Mouse (Mus musculus) limb, embryonic 12.5 days (tissue): ENCODE measurements around the gene Gm17018. TPM values are rescaled to one million over a fixed set of nuclear protein-coding genes. Genes with fewer than 3 reads are reported as not detected.
A peak's percentile ranks its signal among the peaks of the same experiment; 100 is the strongest.

Experiments
- ATAC-seq: fragments of 200-750 bp; cut with Nextera tagmentation; 2 replicates; pipeline ENCODE4 v1.8.0; 2017; ENCODE audit warnings: low read depth, moderate TSS enrichment; ENCODE audit not compliant: insufficient number of reproducible peaks, insufficient read depth, low FRiP score, low TSS enrichment
- H3K27ac ChIP-seq: fragments of 300-500 bp; sonication (generic); 2 replicates; pipeline ENCODE4 v1.5.1; 2016; ENCODE audit warnings: mild to moderate bottlenecking, moderate library complexity
- H3K27me3 ChIP-seq: fragments of 300-500 bp; sonication (generic); 2 replicates; pipeline ENCODE4 v1.6.1; 2016; ENCODE audit warnings: mild to moderate bottlenecking, moderate library complexity
- H3K36me3 ChIP-seq: fragments of 300-500 bp; sonication (generic); 2 replicates; pipeline ENCODE4 v1.6.1; 2016; ENCODE audit warnings: mild to moderate bottlenecking, moderate library complexity
- H3K4me1 ChIP-seq: fragments of 300-500 bp; sonication (generic); replicated peaks from 2 replicates; pipeline ENCODE4 v1.6.1; 2016
- H3K4me2 ChIP-seq: fragments of 300-500 bp; sonication (generic); 2 replicates; pipeline ENCODE4 v1.6.1; 2016; ENCODE audit warnings: mild to moderate bottlenecking, moderate library complexity
- H3K4me3 ChIP-seq: fragments of 300-500 bp; sonication (generic); replicated peaks from 2 replicates; pipeline ENCODE4 v1.5.1; 2016; ENCODE audit warnings: mild to moderate bottlenecking
- H3K9ac ChIP-seq: fragments of 300-500 bp; sonication (generic); replicated peaks from 2 replicates; pipeline ENCODE4 v1.6.1; 2016; ENCODE audit warnings: mild to moderate bottlenecking, moderate library complexity
- H3K9me3 ChIP-seq: fragments of 300-500 bp; sonication (generic); 2 replicates; pipeline ENCODE4 v1.6.1; 2016; ENCODE audit warnings: mild to moderate bottlenecking, moderate library complexity
- WGBS: fragments of 180-500 bp; shearing (Covaris S2); methylation state at CpG from one replicate; pipeline ENCODE4 v1.1.7; 2016; 5-methylcytosine and 5-hydroxymethylcytosine counted together
- polyA plus RNA-seq: library from polyadenylated mRNA; unstranded; fragments of >200 nt; fragmentation: Nextera tagmentation; extraction: Ambion mirVana; gene quantifications from 2 replicates; pipeline ENCODE4 v1.2.1, GENCODE M21; 2016

Gene Gm17018
- polyA plus RNA-seq, 1 experiment from 2014 or later: 50.5 TPM

DNA sequence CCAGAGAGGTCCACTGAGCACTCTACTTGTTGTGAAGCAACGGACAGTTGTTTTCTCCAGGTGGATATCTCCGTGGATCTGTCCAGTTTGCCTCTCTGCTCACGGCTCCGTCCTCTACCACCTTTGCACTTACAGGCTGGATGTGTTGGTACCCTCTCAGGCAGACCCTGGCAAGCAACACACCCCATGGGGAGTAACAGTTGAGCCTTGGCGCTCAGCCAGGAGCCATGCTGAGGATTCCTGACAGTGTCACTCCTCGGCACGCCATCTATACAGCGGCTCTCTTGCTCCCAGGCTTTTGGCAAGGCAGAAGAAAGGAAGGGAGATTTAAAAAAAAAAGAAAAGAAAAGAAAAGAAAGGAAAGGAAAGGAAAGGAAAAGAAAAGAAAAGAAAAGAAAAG, 54.0 kb downstream of the Gm17018 start:
- Histone ChIP-seq H3K9ac (no peak overlapping the region), H3K4me2 (no peak overlapping the region), H3K4me3 (no peak overlapping the region), H3K36me3 (no peaks in the 10 kb centered on the region), H3K9me3 (no peaks in the 10 kb centered on the region), H3K27me3 (0 out of 2 replicates have a peak, but pooled peaks cover 4% of the 10 kb centered on the region), H3K4me1 (peaks cover 21% of the 10 kb centered on the region), H3K27ac (no peak overlapping the region)
- no peak for ATAC-seq
- WGBS: 82% methylated on average over 8 of the region's 8 CpGs

DNA sequence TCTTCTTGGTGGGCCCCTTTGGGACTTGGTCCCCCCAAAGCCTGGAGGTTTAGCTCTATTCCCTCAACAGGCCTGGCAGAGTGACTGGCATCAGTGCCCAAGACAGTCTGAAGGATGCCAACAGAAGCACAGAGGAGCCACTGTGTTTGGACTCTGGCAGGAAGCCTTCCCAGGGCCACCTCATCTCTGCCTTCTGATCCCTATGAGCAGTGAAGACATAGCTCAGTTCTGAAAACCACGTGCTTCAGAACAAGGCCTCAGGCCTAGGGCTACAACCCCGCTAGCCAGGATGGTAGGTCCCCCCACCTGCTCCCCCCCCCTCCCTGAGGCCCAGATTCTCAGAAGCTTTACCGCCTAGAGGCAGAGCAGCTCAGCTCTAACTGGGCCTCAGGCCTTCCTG, 54.5 kb downstream of the Gm17018 start:
- ATAC-seq: no peak
- Histone ChIP-seq H3K36me3 (no peaks in the 10 kb centered on the region), H3K4me1 (peaks cover 21% of the 10 kb centered on the region), H3K9me3 (no peaks in the 10 kb centered on the region), H3K4me3 (no peak overlapping the region), H3K4me2 (no peak overlapping the region), H3K9ac (no peak overlapping the region), H3K27ac (no peak overlapping the region), H3K27me3 (0 out of 2 replicates have a peak, but pooled peaks cover 4% of the 10 kb centered on the region)
- 55% methylated on average over 3 of the region's 3 CpGs for WGBS

DNA sequence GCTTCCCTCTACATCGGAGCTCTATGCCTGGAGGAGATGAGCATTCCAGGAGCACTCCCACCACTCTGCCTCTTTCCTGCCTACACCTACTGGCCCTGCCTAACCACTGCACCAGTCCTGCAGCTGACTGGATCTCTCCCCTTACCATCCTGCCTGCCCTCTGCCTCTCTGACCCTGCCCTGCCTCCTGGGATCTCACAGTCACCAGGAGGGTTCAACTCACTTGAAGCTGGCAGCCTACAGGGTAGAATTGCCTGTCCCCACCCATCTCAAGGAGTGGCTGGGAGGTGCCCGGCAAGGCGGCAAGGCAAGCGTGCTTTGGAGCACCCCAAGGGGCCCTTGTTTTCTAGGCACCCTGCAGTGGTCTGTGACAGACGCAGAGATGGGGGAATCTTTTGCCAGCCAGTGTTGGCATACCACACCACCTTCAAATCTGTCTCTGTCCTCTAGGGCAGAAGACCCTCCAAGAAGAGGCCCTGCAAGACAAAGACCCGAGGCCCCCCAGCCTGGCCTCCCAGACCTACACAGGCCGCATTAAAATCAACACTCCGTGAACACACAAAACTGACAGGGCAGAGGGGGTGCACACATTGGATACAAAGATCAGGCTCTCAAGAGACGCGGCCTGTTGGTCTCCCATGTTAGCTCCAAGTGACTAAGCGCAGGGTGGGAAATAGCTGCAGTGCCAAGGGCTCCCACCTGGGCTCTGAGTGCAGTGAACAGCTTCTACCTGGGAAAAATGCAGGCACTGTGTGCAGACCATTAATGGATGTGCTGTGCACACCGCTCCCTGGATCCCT, 55.2 kb downstream of the Gm17018 start:
- ATAC-seq: no peak
- H3K9ac ChIP-seq: 0 out of 2 replicates have a peak overlapping the region, but pooled peaks have one; percentile 31
- H3K4me2 ChIP-seq: no peak overlapping the region
- 0 out of 2 replicates have a peak, but pooled peaks cover 4% of the 10 kb centered on the region for H3K27me3 ChIP-seq
- H3K9me3 ChIP-seq: no peaks in the 10 kb centered on the region
- no peak overlapping the region for H3K4me3 ChIP-seq
- 66% methylated on average over 12 of the region's 12 CpGs for WGBS
- H3K36me3 ChIP-seq: no peaks in the 10 kb centered on the region
- H3K27ac ChIP-seq: peak overlapping the region; percentile 1; the same call in 1 of the 2 replicates
- H3K4me1 ChIP-seq: peaks cover 21% of the 10 kb centered on the region

DNA sequence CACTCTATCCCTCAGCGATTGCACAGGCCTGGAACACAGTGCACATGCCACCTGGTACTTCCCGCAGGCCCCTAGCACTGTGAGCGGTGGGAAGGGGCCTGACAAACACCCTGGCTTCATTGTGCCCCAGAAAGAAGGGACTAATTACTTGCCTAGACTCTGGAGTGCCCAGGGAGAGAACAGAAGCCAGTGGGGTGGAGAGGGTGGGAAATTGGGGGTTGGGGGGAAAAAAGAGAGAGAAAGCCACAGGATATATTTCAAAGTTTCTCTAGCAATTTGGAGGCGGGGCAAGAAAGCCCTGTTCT, 55.8 kb downstream of the Gm17018 start:
- Histone ChIP-seq H3K27me3 (0 out of 2 replicates have a peak, but pooled peaks cover 4% of the 10 kb centered on the region), H3K36me3 (no peaks in the 10 kb centered on the region), H3K4me3 (no peak overlapping the region), H3K4me1 (peaks cover 21% of the 10 kb centered on the region), H3K4me2 (no peak overlapping the region), H3K9me3 (no peaks in the 10 kb centered on the region), H3K27ac (peak overlapping the region; percentile 1; the same call in 1 of the 2 replicates), H3K9ac (no peak overlapping the region)
- ATAC-seq: 0 out of 2 replicates have a peak, but pooled peaks have one; percentile 26
- WGBS: 31% methylated on average over 4 of the region's 4 CpGs

DNA sequence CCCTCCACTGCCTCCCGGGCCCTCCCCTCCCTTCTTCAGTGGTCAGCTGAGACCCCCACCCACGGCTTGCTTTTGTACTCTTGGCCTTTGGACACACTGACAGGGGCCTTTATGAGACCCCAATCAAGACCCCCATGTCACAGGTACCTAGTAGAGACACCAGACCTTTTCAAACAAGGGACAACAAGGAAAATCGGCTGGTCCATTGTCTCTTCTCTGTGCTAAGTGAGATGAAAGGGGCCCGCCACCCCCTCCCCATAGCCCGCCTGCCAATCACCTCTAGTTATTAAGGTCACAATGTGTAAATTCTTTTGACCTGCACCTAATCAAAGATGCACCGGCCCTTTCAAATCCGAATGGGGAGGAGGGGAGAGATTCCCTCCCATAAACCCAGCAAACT, 56.3 kb downstream of the Gm17018 start:
- H3K36me3 ChIP-seq: no peaks in the 10 kb centered on the region
- no peak overlapping the region for H3K27ac ChIP-seq
- no peak overlapping the region for H3K4me3 ChIP-seq
- H3K9ac ChIP-seq: no peak overlapping the region
- 21% methylated on average over 7 of the region's 7 CpGs for WGBS
- H3K9me3 ChIP-seq: no peaks in the 10 kb centered on the region
- H3K27me3 ChIP-seq: 0 out of 2 replicates have a peak, but pooled peaks cover 4% of the 10 kb centered on the region
- no peak for ATAC-seq
- no peak overlapping the region for H3K4me2 ChIP-seq
- H3K4me1 ChIP-seq: peaks cover 26% of the 10 kb centered on the region

DNA sequence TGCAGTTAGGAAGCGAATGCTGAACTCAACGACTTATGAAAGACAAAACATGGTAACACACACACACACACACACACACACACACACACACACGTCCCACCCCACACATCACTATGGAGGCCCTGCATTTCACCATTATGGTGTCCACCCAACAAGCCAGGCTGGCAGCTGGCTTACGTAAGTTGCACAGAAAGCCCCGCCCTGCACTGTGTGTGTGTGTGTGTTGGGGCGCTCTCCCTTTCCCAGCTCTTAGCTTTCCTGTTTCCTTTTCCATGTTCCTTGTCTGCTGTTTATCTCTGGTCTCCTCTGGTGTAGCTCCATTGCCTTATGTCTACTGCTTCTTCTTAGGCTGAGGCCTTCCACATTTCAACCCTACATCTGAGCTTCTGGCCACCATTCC, 57.8 kb downstream of the Gm17018 start:
- Histone ChIP-seq H3K9me3 (no peaks in the 10 kb centered on the region), H3K4me2 (no peak overlapping the region), H3K27ac (no peak overlapping the region), H3K4me3 (no peak overlapping the region), H3K9ac (no peak overlapping the region), H3K36me3 (no peaks in the 10 kb centered on the region), H3K4me1 (peaks cover 35% of the 10 kb centered on the region), H3K27me3 (0 out of 2 replicates have a peak, but pooled peaks cover 4% of the 10 kb centered on the region)
- WGBS: 88% methylated on average over 6 of the region's 6 CpGs
- ATAC-seq: no peak

DNA sequence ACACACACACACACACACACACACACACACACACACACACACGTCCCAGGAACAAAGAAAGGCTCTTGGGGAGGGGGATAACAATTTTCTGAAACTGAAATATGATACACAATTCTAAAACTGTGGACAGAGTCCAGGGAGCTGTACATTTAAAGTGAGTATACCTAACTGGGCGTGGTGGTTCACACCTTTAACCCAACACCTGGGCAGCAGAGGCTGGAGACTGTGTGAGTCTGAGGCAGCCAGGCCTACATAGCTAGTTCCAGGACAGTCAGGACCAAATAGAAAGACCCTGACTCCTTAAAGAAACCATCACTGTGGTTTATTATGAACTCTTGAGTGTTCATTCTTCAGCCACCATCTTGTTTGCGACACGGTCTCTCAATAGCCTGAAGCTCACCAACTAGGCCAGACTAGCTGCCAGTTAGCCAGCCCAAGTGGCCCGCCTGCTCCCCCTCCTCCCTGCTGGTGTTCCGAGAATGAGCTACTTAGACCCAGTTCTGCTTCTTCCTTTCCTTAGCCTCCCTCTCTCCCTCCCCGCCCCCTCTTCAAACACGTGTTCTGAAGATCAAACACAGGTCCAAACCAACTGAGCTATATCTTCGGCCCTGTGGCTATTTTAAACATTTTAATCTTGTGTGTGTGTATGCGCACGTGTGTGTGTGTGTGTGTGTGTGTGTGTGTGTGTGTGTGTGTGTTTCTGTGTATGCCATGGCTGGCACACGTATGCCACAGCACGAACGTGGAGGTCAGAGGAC, 59.5 kb downstream of the Gm17018 start:
- no peak overlapping the region for H3K27ac ChIP-seq
- H3K4me2 ChIP-seq: no peak overlapping the region
- H3K27me3 ChIP-seq: 0 out of 2 replicates have a peak, but pooled peaks cover 4% of the 10 kb centered on the region
- 78% methylated on average over 14 of the region's 14 CpGs for WGBS
- peaks cover 35% of the 10 kb centered on the region for H3K4me1 ChIP-seq
- no peak overlapping the region for H3K4me3 ChIP-seq
- H3K9ac ChIP-seq: no peak overlapping the region
- no peaks in the 10 kb centered on the region for H3K9me3 ChIP-seq
- H3K36me3 ChIP-seq: peaks cover 11% of the 10 kb centered on the region; the same call in 1 of the 2 replicates
- ATAC-seq: no peak

DNA sequence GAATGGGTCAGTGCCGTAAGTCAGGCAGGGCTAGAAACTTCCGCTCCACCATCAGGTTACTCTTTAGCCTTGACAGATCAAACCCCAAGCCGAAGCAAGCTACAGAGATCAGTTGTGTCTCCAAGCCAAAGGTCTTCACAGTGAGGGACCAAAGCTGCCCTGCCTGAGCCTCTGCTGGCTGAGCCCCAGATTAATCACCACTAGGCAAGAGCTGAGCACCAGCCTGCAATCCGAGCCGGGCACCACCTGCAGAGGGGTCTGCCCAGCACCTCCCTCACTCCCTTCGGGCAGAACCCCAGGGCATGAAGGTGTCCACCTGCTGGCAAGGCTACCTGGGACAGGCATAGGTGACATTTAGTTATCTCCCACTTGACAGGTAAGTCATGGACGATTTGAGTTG, 60.6 kb downstream of the Gm17018 start:
- no peaks in the 10 kb centered on the region for H3K9me3 ChIP-seq
- no peak overlapping the region for H3K9ac ChIP-seq
- H3K36me3 ChIP-seq: peaks cover 19% of the 10 kb centered on the region
- H3K4me2 ChIP-seq: no peak overlapping the region
- 53% methylated on average over 7 of the region's 7 CpGs for WGBS
- no peak for ATAC-seq
- H3K27ac ChIP-seq: no peak overlapping the region
- peaks cover 24% of the 10 kb centered on the region for H3K4me1 ChIP-seq
- H3K27me3 ChIP-seq: no peaks in the 10 kb centered on the region
- H3K4me3 ChIP-seq: no peak overlapping the region

DNA sequence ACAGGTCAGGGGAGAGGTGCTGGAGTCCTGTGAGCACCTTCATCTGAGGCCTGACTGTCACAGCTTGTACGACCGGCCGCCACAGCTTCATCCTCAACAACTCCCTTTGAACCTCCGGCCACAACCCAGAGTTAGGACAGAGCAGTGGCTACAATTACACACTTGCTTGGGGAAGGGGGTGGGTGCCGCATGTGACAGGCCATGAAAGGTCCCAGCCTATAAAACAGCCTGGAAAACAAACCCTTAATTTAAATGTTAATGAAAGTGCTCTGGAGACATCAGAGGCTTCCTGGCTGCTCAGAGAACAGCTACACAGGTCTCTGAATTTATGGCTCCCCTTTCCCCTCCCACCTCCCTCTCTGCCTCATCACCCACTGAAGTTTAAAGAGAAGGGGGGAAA, 61.7 kb downstream of the Gm17018 start:
- H3K4me3 ChIP-seq: no peak overlapping the region
- H3K27ac ChIP-seq: no peak overlapping the region
- no peak overlapping the region for H3K9ac ChIP-seq
- no peak overlapping the region for H3K4me2 ChIP-seq
- peaks cover 14% of the 10 kb centered on the region for H3K4me1 ChIP-seq
- peaks cover 23% of the 10 kb centered on the region for H3K36me3 ChIP-seq
- 15% methylated on average over 5 of the region's 5 CpGs for WGBS
- no peak for ATAC-seq
- H3K27me3 ChIP-seq: no peaks in the 10 kb centered on the region
- H3K9me3 ChIP-seq: no peaks in the 10 kb centered on the region

DNA sequence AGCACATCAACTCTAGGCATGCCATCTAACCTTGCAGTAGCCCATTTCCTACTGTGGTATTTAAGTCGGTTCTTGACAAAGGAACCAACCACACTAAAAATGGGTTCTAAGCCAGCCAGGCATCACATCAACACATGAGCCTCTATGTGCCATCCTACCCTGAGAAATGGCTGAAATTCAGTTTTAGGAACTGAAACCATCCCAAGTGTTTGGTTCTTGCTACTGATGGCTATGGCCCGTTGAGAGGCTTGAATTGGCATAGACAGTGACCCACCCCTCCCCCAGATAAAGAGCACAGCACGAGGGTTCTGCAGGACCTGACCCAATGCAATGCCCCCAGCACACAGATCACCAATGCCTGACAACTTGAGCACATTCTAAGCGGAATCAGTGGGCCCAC, 63.3 kb downstream of the Gm17018 start:
- Histone ChIP-seq H3K9ac (no peak overlapping the region), H3K9me3 (no peaks in the 10 kb centered on the region), H3K27ac (no peak overlapping the region), H3K36me3 (peaks cover 23% of the 10 kb centered on the region), H3K4me1 (peaks cover 20% of the 10 kb centered on the region), H3K4me2 (no peak overlapping the region), H3K27me3 (no peaks in the 10 kb centered on the region), H3K4me3 (no peak overlapping the region)
- WGBS: 79% methylated on average over 4 of the region's 4 CpGs
- ATAC-seq: no peak

DNA sequence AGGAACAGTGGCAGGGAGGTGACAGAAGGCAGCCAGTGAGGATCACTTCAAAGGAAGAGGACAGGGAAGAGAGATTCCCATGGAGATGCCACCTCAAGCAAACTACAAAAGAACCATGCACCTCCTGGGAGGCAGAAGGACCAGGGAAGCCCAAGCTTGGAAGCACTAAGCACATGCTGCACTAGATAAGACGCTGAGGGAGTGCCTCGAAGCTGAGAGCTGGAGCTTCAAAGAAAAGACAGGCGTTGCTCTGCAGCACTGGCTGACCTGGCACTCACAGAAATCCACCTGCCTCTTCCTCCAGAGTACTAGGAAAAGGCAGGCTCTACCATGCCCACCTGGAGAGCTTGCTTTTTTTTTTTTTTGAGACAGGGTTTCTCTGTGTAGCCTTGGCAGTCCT, 66.6 kb downstream of the Gm17018 start:
- peaks cover 41% of the 10 kb centered on the region for H3K36me3 ChIP-seq
- H3K27me3 ChIP-seq: no peaks in the 10 kb centered on the region
- 19% methylated on average over 3 of the region's 3 CpGs for WGBS
- H3K4me1 ChIP-seq: peaks cover 27% of the 10 kb centered on the region
- H3K4me3 ChIP-seq: no peak overlapping the region
- H3K9ac ChIP-seq: no peak overlapping the region
- no peak overlapping the region for H3K27ac ChIP-seq
- H3K4me2 ChIP-seq: no peak overlapping the region
- no peak for ATAC-seq
- no peaks in the 10 kb centered on the region for H3K9me3 ChIP-seq
